Mouse (Mus musculus) MEL (cell line): ENCODE measurements around the gene Prkch.

Experiments
- CHD2 ChIP-seq: IDR thresholded peaks from 2 replicates; pipeline ENCODE4 v1.6.1; 2011; ENCODE audit warnings: low read length, improper control_type of control experiment
- CTCF ChIP-seq, 3 experiments: IDR thresholded peaks in 2 of 3; conservative IDR thresholded peaks in 1 of 3; 2 replicates each; pipeline ENCODE4 v1.5.1; 2011 to 2012; ENCODE audit warnings: low read length in 3 of 3, low read depth in 2 of 3, mild to moderate bottlenecking in 2 of 3, improper control_type of control experiment in 1 of 3, inconsistent platforms in 1 of 3, mixed read lengths in 1 of 3, moderate library complexity in 1 of 3; ENCODE audit not compliant: control insufficient read depth in 1 of 3, insufficient read depth in 1 of 3, poor library complexity in 1 of 3, severe bottlenecking in 1 of 3
- ETS1 ChIP-seq: IDR thresholded peaks from 2 replicates; pipeline ENCODE4 v1.6.1; 2012; ENCODE audit warnings: low read depth, mild to moderate bottlenecking, inconsistent platforms, low read length, improper control_type of control experiment, moderate library complexity
- MAFK ChIP-seq: IDR thresholded peaks from 2 replicates; pipeline ENCODE4 v1.6.1; 2011; ENCODE audit warnings: low read depth, mild to moderate bottlenecking, low read length, improper control_type of control experiment, borderline replicate concordance

- TF ChIP-seq ETS1 = no peak
- TF ChIP-seq CHD2 = no peak
- TF ChIP-seq MAFK = no peak
- no peak for TF ChIP-seq CTCF (IDR thresholded peaks at IDR 0.05 in 2 of 3, conservative IDR thresholded peaks at IDR 0.05 in 1 of 3; ENCODE audit: control insufficient read depth in 1 of 3, insufficient read depth in 1 of 3, low read depth in 2 of 3, low read length in 3 of 3, poor library complexity in 1 of 3, severe bottlenecking in 1 of 3)
Measured at GRCm38 (mm10) chr12:73746072-73746471, 161.5 kb downstream of the Prkch start.
